Mouse (Mus musculus) testis, adult 2 months (tissue): ENCODE data around the gene Serpina3m.
"Not testable (repeated sequence)": the region's sequence is repeated elsewhere in the genome, so short reads cannot be mapped to it uniquely, and the experiment has no call there.

Source experiments
- CTCF ChIP-seq: fragments of 200-500 bp; IDR thresholded peaks from 2 replicates; pipeline ENCODE4 v1.5.1; 2012; ENCODE audit warnings: low read depth, mild to moderate bottlenecking, inconsistent platforms, low read length, moderate library complexity; ENCODE audit not compliant: control insufficient read depth, insufficient read depth, insufficient replicate concordance
- POLR2A ChIP-seq: fragments of 200-500 bp; IDR thresholded peaks from 2 replicates; pipeline ENCODE4 v1.6.1; 2012; ENCODE audit warnings: low read depth, mild to moderate bottlenecking, inconsistent platforms, low read length, moderate library complexity; ENCODE audit not compliant: control insufficient read depth

GRCm38 (mm10) chr12:104351812-104352211 lies 13.5 kb downstream of the Serpina3m start:
- not testable (repeated sequence) for TF ChIP-seq POLR2A
- TF ChIP-seq CTCF = peak; percentile 28; the same call in 1 of the 2 replicates
